25 mouse cellular contexts compared by ENCODE assay signal in the genomic region with DNA sequence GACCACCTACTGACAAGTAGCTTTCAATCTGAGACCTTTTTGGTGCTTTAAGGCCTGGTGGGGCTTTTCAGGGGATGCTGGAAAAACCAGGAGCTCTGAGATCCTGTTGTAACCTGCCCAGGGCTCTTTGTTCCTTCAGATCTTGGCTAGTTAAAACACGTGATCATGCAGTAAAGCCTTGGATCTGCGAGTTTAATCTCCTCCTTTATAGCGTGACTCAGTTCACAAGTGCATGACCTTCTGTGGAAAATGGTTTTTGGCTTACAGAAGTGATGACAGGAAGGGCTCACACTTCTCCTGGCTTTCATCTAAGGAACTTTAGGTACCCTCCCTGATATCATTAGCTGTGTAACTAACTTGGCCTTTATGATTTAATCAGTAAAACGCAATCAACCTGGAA.
"Had no signal": no experiment of that assay in that cellular context is flagged by ENCODE, and none has a peak within 500 bp of the region (broad histone marks: within the 10 kb centered on the region; RNA-seq: fewer than 3 reads in every experiment).

No protein-coding gene starts in this region.

- DNase-seq: gastrocnemius, adult 2 months; gastrocnemius, postnatal 10 days; gastrocnemius, postnatal 25 days; heart, adult 18-20 months; heart, postnatal 14 days; heart, postnatal 36 days; kidney, adult 11 months; kidney, adult 2 months; kidney, adult 9 months; kidney, postnatal 14 days; kidney, postnatal 36 days; layer of hippocampus, adult 9-11 months; liver had no signal

- H3K27me3 ChIP-seq: heart, embryonic 13.5 days; heart, embryonic 15.5 days; hindbrain, embryonic 13.5 days; hindbrain, embryonic 15.5 days; kidney, embryonic 15.5 days; limb, embryonic 12.5 days had no signal

- H3K36me3 ChIP-seq: heart, embryonic 13.5 days; heart, embryonic 15.5 days; hindbrain, embryonic 13.5 days; hindbrain, embryonic 15.5 days; kidney, embryonic 15.5 days; limb, embryonic 10.5 days; limb, embryonic 12.5 days had no signal

- H3K4me1 ChIP-seq: heart, embryonic 13.5 days; heart, embryonic 15.5 days; hindbrain, embryonic 13.5 days; hindbrain, embryonic 15.5 days; kidney, embryonic 15.5 days; limb, embryonic 10.5 days had no signal

- H3K9ac ChIP-seq: heart, embryonic 13.5 days; heart, embryonic 15.5 days; hindbrain, embryonic 13.5 days; hindbrain, embryonic 15.5 days; kidney, embryonic 15.5 days; limb, embryonic 12.5 days had no signal

- ATAC-seq: hindbrain, postnatal 0 days; intestine, embryonic 16.5 days had no signal

- H3K4me3 ChIP-seq: gastrocnemius, adult 2 months; heart, embryonic 13.5 days; heart, embryonic 15.5 days; hindbrain, embryonic 13.5 days; hindbrain, embryonic 15.5 days; kidney, embryonic 15.5 days; left cerebral cortex, adult 2 months; limb, embryonic 10.5 days; limb, embryonic 12.5 days had no signal

- H3K9me3 ChIP-seq: heart, embryonic 13.5 days; heart, embryonic 15.5 days; hindbrain, embryonic 13.5 days; hindbrain, embryonic 15.5 days; kidney, embryonic 15.5 days; limb, embryonic 10.5 days; limb, embryonic 12.5 days had no signal

- H3K4me2 ChIP-seq: heart, embryonic 11.5 days; heart, embryonic 13.5 days; heart, embryonic 15.5 days; hindbrain, embryonic 13.5 days; hindbrain, embryonic 15.5 days; kidney, embryonic 15.5 days; limb, embryonic 12.5 days had no signal

- H3K27ac ChIP-seq: gastrocnemius, adult 2 months; heart, embryonic 13.5 days; heart, embryonic 15.5 days; hindbrain, embryonic 13.5 days; hindbrain, embryonic 15.5 days; hindbrain, postnatal 0 days; kidney, embryonic 15.5 days; kidney, postnatal 0 days; left cerebral cortex, adult 2 months; limb, embryonic 10.5 days; limb, embryonic 12.5 days had no signal
